In genomic region chr1:166160569-166161445, GRCm38 (mm10) we compare ENCODE assay signal across 7 mouse cellular contexts. TPM values are rescaled to one million over a fixed set of nuclear protein-coding genes. Genes with fewer than 3 reads are reported as not detected.
DNase-seq lines count a peak whose midpoint lies in the region; ATAC-seq and TF ChIP-seq lines count a peak whose summit lies in the region.

No protein-coding gene starts in this region.

- no peak for TF ChIP-seq POLR2A in cerebellum, adult 2 months (IDR thresholded peaks at IDR 0.05; ENCODE audit: borderline replicate concordance, insufficient read depth, low read length)

- DNase-seq in T-cell, adult 2 months (ENCODE audit: low spot score): peak; percentile 33
- peak; percentile 62 to 80 for DNase-seq in cerebellum, adult 2 months
- peak; percentile 90 for DNase-seq in forebrain, postnatal 0 days
- peak; percentile 41 for DNase-seq in left cerebral cortex, adult 11 months (ENCODE audit: low spot score)
- peak; percentile 42 for DNase-seq in skeletal muscle tissue, adult 2 months (ENCODE audit: low read depth, low spot score)

- H3K27me3 ChIP-seq in cerebellum, adult 2 months (ENCODE audit: control insufficient read depth, insufficient read depth, low read length): no peaks in the 10 kb centered on the region
- peaks cover 13% of the 10 kb centered on the region; the same call in 1 of the 2 replicates for H3K27me3 ChIP-seq in forebrain, postnatal 0 days (ENCODE audit: insufficient read depth, low read length)
- H3K27me3 ChIP-seq in hindbrain, embryonic 12.5 days: peaks cover 24% of the 10 kb centered on the region

- peak; percentile 93 for TF ChIP-seq CTCF in cerebellum, adult 2 months (IDR thresholded peaks at IDR 0.05; ENCODE audit: borderline replicate concordance, insufficient read depth, low read depth, low read length)
- peak; percentile 97 for TF ChIP-seq CTCF in forebrain, postnatal 0 days (IDR thresholded peaks at IDR 0.05; ENCODE audit: low read depth)

- H3K4me3 ChIP-seq in cerebellum, adult 2 months (replicated peaks; ENCODE audit: insufficient read depth, low read depth, low read length): no peak overlapping the region
- peak overlapping the region; percentile 17 for H3K4me3 ChIP-seq in forebrain, postnatal 0 days (ENCODE audit: low read depth, low read length)
- no peak overlapping the region for H3K4me3 ChIP-seq in hindbrain, embryonic 12.5 days

- H3K9me3 ChIP-seq in forebrain, postnatal 0 days (ENCODE audit: low read length): no peaks in the 10 kb centered on the region
- no peaks in the 10 kb centered on the region for H3K9me3 ChIP-seq in hindbrain, embryonic 12.5 days (replicated peaks)

- 17% methylated on average over 24 of the region's 24 CpGs for WGBS in cerebellum, adult 2 months
- WGBS in forebrain, postnatal 0 days: 19% methylated on average over 24 of the region's 24 CpGs
- 18% methylated on average over 24 of the region's 24 CpGs for WGBS in hindbrain, embryonic 12.5 days

- H3K4me1 ChIP-seq in cerebellum, adult 2 months (ENCODE audit: control insufficient read depth, insufficient read depth, low read length): no peaks in the 10 kb centered on the region
- H3K4me1 ChIP-seq in forebrain, postnatal 0 days (ENCODE audit: insufficient read depth): no peaks in the 10 kb centered on the region
- H3K4me1 ChIP-seq in hindbrain, embryonic 12.5 days: 0 out of 2 replicates have a peak, but pooled peaks cover 7% of the 10 kb centered on the region

- no peak overlapping the region for H3K27ac ChIP-seq in cerebellum, adult 2 months (ENCODE audit: insufficient read depth, low read length)
- H3K27ac ChIP-seq in forebrain, postnatal 0 days (ENCODE audit: low read depth, low read length): no peak overlapping the region
- H3K27ac ChIP-seq in hindbrain, embryonic 12.5 days: no peak overlapping the region

- peak overlapping the region; percentile 10; the same call in 1 of the 2 replicates for H3K9ac ChIP-seq in forebrain, postnatal 0 days
- no peak overlapping the region for H3K9ac ChIP-seq in hindbrain, embryonic 12.5 days

- peak overlapping the region; percentile 43 for H3K4me2 ChIP-seq in forebrain, postnatal 0 days (ENCODE audit: low read depth)
- H3K4me2 ChIP-seq in hindbrain, embryonic 12.5 days (replicated peaks): peak overlapping the region; percentile 45

- H3K36me3 ChIP-seq in forebrain, postnatal 0 days (ENCODE audit: insufficient read depth): no peaks in the 10 kb centered on the region
- no peaks in the 10 kb centered on the region for H3K36me3 ChIP-seq in hindbrain, embryonic 12.5 days

- ATAC-seq in forebrain, postnatal 0 days: peak; percentile 83
- peak; percentile 62 for ATAC-seq in hindbrain, embryonic 12.5 days (ENCODE audit: low FRiP score)
- ATAC-seq in megakaryocyte progenitor cell, adult 5-6 weeks (replicated peaks; ENCODE audit: poor library complexity): peak; percentile 79

RNA-seq across cellular contexts. Expression of gene Gpa33, which starts 30.8 kb away (rescaled TPM):
- not detected in 2 replicates for polyA plus RNA-seq in cerebellum, adult 2 months (2012; rRNA removed)
- total RNA-seq in forebrain, postnatal 0 days (2014; rRNA removed): 0.14 TPM in 1 of 2 replicates, not detected in the other
- polyA plus RNA-seq in forebrain, postnatal 0 days (2015; fragmentation: Nextera tagmentation; extraction: Ambion mirVana): 0.23 TPM in 1 of 2 replicates, not detected in the other
- 0.12 and 0.26 TPM in 2 replicates for polyA plus RNA-seq in hindbrain, embryonic 12.5 days (2016; fragmentation: Nextera tagmentation; extraction: Ambion mirVana)
- not detected in 2 replicates for total RNA-seq in megakaryocyte progenitor cell, adult 5-6 weeks (2015)
- not detected in 2 replicates for total RNA-seq in megakaryocyte progenitor cell, adult 5-6 weeks (2017)

RNA-seq across cellular contexts. Expression of gene Dusp27, which starts 33.1 kb away (rescaled TPM):
- polyA plus RNA-seq in cerebellum, adult 2 months (2012; rRNA removed): 0.15 and 0.16 TPM in 2 replicates
- 0.54 and 1.00 TPM in 2 replicates for total RNA-seq in forebrain, postnatal 0 days (2014; rRNA removed)
- 0.45 and 0.48 TPM in 2 replicates for polyA plus RNA-seq in forebrain, postnatal 0 days (2015; fragmentation: Nextera tagmentation; extraction: Ambion mirVana)
- polyA plus RNA-seq in hindbrain, embryonic 12.5 days (2016; fragmentation: Nextera tagmentation; extraction: Ambion mirVana): 3.3 and 5.5 TPM in 2 replicates
- total RNA-seq in megakaryocyte progenitor cell, adult 5-6 weeks (2015): not detected in 2 replicates
- not detected in 2 replicates for total RNA-seq in megakaryocyte progenitor cell, adult 5-6 weeks (2017)

Comparison
In these comparisons a context has a peak if more than half of its experiments do, and no peak if none do; other contexts are left out.
1. DNase-seq: peak in every context shown above with its lines; median percentile 90 in forebrain, postnatal 0 days; 71 in cerebellum, adult 2 months; 42 in skeletal muscle tissue, adult 2 months; 41 in left cerebral cortex, adult 11 months; 33 in T-cell, adult 2 months.